Comparison of ENCODE assay signal across 18 mouse cellular contexts in genomic region chr13:99695874-99696558, GRCm38 (mm10).
DNase-seq lines count a peak whose midpoint lies in the region; ATAC-seq lines count a peak whose summit lies in the region.
"Had no signal": no experiment of that assay in that cellular context is flagged by ENCODE, and none has a peak within 500 bp of the region (broad histone marks: within the 10 kb centered on the region; RNA-seq: fewer than 3 reads in every experiment).

No protein-coding gene starts in this region.

- 72% methylated on average over 7 of the region's 7 CpGs for WGBS in hindbrain, embryonic 10.5 days
- 70% methylated on average over 7 of the region's 7 CpGs for WGBS in hindbrain, embryonic 12.5 days
- 46% methylated on average over 7 of the region's 7 CpGs for whole genome bisulfite sequencing in midbrain, embryonic 14.5 days

- H3K4me1 ChIP-seq in hindbrain, embryonic 10.5 days (replicated peaks), result peaks cover 7% of the 10 kb centered on the region; the same call in 1 of the 2 replicates
- H3K4me1 ChIP-seq in hindbrain, embryonic 12.5 days, result no peaks in the 10 kb centered on the region
- H3K4me1 ChIP-seq in midbrain, embryonic 14.5 days (ENCODE audit: control insufficient read depth, insufficient read depth, low read length), result peaks cover 6% of the 10 kb centered on the region; the same call in 1 of the 2 replicates
- H3K4me1 ChIP-seq: neural tube, embryonic 12.5 days had no signal

- peak overlapping the region; percentile 1; the same call in 1 of the 2 replicates for H3K27ac ChIP-seq in hindbrain, embryonic 10.5 days
- no peak overlapping the region for H3K27ac ChIP-seq in hindbrain, embryonic 12.5 days
- H3K27ac ChIP-seq in midbrain, embryonic 14.5 days (replicated peaks; ENCODE audit: low read depth, low read length), result no peak overlapping the region
- H3K27ac ChIP-seq: kidney, postnatal 0 days; neural tube, embryonic 12.5 days; stomach, postnatal 0 days had no signal

- H3K9me3 ChIP-seq in hindbrain, embryonic 10.5 days, result no peaks in the 10 kb centered on the region
- H3K9me3 ChIP-seq in hindbrain, embryonic 12.5 days (replicated peaks), result no peaks in the 10 kb centered on the region
- H3K9me3 ChIP-seq in midbrain, embryonic 14.5 days (ENCODE audit: control insufficient read depth, low read length), result no peaks in the 10 kb centered on the region
- H3K9me3 ChIP-seq: neural tube, embryonic 12.5 days had no signal

- H3K9ac ChIP-seq in hindbrain, embryonic 12.5 days, result no peak overlapping the region
- H3K9ac ChIP-seq in midbrain, embryonic 14.5 days (replicated peaks; ENCODE audit: low read length), result no peak overlapping the region
- H3K9ac ChIP-seq: lung, embryonic 14.5 days; neural tube, embryonic 12.5 days had no signal

- no peak overlapping the region for H3K4me2 ChIP-seq in hindbrain, embryonic 12.5 days (replicated peaks)
- H3K4me2 ChIP-seq in midbrain, embryonic 14.5 days (ENCODE audit: low read length), result no peak overlapping the region
- H3K4me2 ChIP-seq: lung, embryonic 14.5 days; neural tube, embryonic 12.5 days had no signal

- no peak overlapping the region for H3K4me3 ChIP-seq in hindbrain, embryonic 10.5 days
- H3K4me3 ChIP-seq in hindbrain, embryonic 12.5 days, result no peak overlapping the region
- H3K4me3 ChIP-seq in midbrain, embryonic 14.5 days (replicated peaks; ENCODE audit: low read depth, low read length), result no peak overlapping the region
- H3K4me3 ChIP-seq: neural tube, embryonic 12.5 days had no signal

- H3K27me3 ChIP-seq in hindbrain, embryonic 10.5 days (ENCODE audit: insufficient read depth, poor library complexity, severe bottlenecking), result no peaks in the 10 kb centered on the region
- no peaks in the 10 kb centered on the region for H3K27me3 ChIP-seq in hindbrain, embryonic 12.5 days
- H3K27me3 ChIP-seq in midbrain, embryonic 14.5 days (ENCODE audit: control insufficient read depth, insufficient read depth, low read length), result no peaks in the 10 kb centered on the region
- H3K27me3 ChIP-seq: neural tube, embryonic 12.5 days had no signal

- ATAC-seq in hindbrain, embryonic 12.5 days (ENCODE audit: low FRiP score), result no peak
- ATAC-seq in midbrain, embryonic 14.5 days (ENCODE audit: low FRiP score, low TSS enrichment), result peak; percentile 43; the same call in 1 of the 2 replicates
- ATAC-seq: CD4-positive, CD25-positive, alpha-beta regulatory T cell, adult 4 months; inflammation-experienced regulatory T-cells, adult 6 months had no signal

- peak; percentile 9 for DNase-seq in embryo, embryonic 10 days (ENCODE audit: low spot score)
- no peak for DNase-seq in embryo, embryonic 11 days
- DNase-seq in hindbrain, embryonic 10.5 days (ENCODE audit: low spot score), result no peak
- DNase-seq in MN1 (ENCODE audit: low spot score), result peak; percentile 57
- peak; percentile 77 for DNase-seq in midbrain, embryonic 14.5 days
- DNase-seq in thymus, postnatal 25 days, result no peak
- no peak for DNase-seq in Muller cell, postnatal 12 days (ENCODE audit: inconsistent ontology term)
- DNase-seq: cerebellum, postnatal 14 days; layer of hippocampus, postnatal 36 days; liver had no signal

- no peaks in the 10 kb centered on the region for H3K36me3 ChIP-seq in hindbrain, embryonic 10.5 days
- H3K36me3 ChIP-seq in hindbrain, embryonic 12.5 days, result no peaks in the 10 kb centered on the region
- H3K36me3 ChIP-seq in midbrain, embryonic 14.5 days (ENCODE audit: control insufficient read depth, insufficient read depth, low read length), result no peaks in the 10 kb centered on the region
- H3K36me3 ChIP-seq: G1E; neural tube, embryonic 12.5 days had no signal

Comparison
In these comparisons a context has a peak if more than half of its experiments do, and no peak if none do; other contexts are left out.
1. DNase-seq: peak in embryo, embryonic 10 days (single experiment), MN1 (single experiment) and midbrain, embryonic 14.5 days (single experiment); none in embryo, embryonic 11 days (single experiment), hindbrain, embryonic 10.5 days (single experiment), thymus, postnatal 25 days (single experiment) and Muller cell, postnatal 12 days (single experiment).